Mouse (Mus musculus) midbrain, embryonic 14.5 days (tissue): ENCODE measurements around the gene Endov. TPM values are rescaled to one million over a fixed set of nuclear protein-coding genes. Genes with fewer than 3 reads are reported as not detected.
A peak's percentile ranks its signal among the peaks of the same experiment; 100 is the strongest.

Experiments
- ATAC-seq: fragments of 200-750 bp; cut with Nextera tagmentation; 2 replicates; pipeline ENCODE4 v1.8.0; 2017; ENCODE audit warnings: moderate number of reproducible peaks, moderate library complexity; ENCODE audit not compliant: low FRiP score, low TSS enrichment
- DNase-seq: peaks from one replicate; pipeline ENCODE4 v3.0.0-alpha.2; 2015
- H3K27ac ChIP-seq: fragments of 300-500 bp; sonication (generic); replicated peaks from 2 replicates; pipeline ENCODE4 v1.5.1; 2014; ENCODE audit warnings: mild to moderate bottlenecking, low read depth, low read length, moderate library complexity
- H3K27me3 ChIP-seq: fragments of 300-500 bp; sonication (generic); 2 replicates; pipeline ENCODE4 v1.6.1; 2014; ENCODE audit warnings: low read length, control low read depth, mixed read lengths; ENCODE audit not compliant: control insufficient read depth, insufficient read depth
- H3K36me3 ChIP-seq: fragments of 300-500 bp; sonication (generic); 2 replicates; pipeline ENCODE4 v1.6.1; 2014; ENCODE audit warnings: low read length, control low read depth; ENCODE audit not compliant: control insufficient read depth, insufficient read depth
- H3K4me1 ChIP-seq: fragments of 300-500 bp; sonication (generic); 2 replicates; pipeline ENCODE4 v1.6.1; 2014; ENCODE audit warnings: mild to moderate bottlenecking, antibody characterized with exemption, low read length, control low read depth; ENCODE audit not compliant: control insufficient read depth, insufficient read depth
- H3K4me2 ChIP-seq: fragments of 300-500 bp; sonication (generic); 2 replicates; pipeline ENCODE4 v1.6.1; 2014; ENCODE audit warnings: mild to moderate bottlenecking, low read length, moderate library complexity
- H3K4me3 ChIP-seq: fragments of 300-500 bp; sonication (generic); replicated peaks from 2 replicates; pipeline ENCODE4 v1.5.1; 2014; ENCODE audit warnings: low read depth, low read length
- H3K9ac ChIP-seq: fragments of 300-500 bp; sonication (generic); replicated peaks from 2 replicates; pipeline ENCODE4 v1.6.1; 2014; ENCODE audit warnings: mild to moderate bottlenecking, low read length, moderate library complexity
- H3K9me3 ChIP-seq: fragments of 300-500 bp; sonication (generic); 2 replicates; pipeline ENCODE4 v1.6.1; 2016; ENCODE audit warnings: low read length, control low read depth, mixed read lengths; ENCODE audit not compliant: control insufficient read depth
- WGBS: fragments of 180-500 bp; shearing (Covaris S2); extraction: QIAGEN DNeasy Blood & Tissue Kit; methylation state at CpG from one replicate; pipeline ENCODE4 v1.1.7; 2014; 5-methylcytosine and 5-hydroxymethylcytosine counted together
- polyA plus RNA-seq: library from polyadenylated mRNA; unstranded; fragments of >200 nt; fragmentation: Nextera tagmentation; extraction: Ambion mirVana; gene quantifications from 2 replicates; pipeline ENCODE4 v1.2.1, GENCODE M21; 2014

Endov gene
- polyA plus RNA-seq, 1 experiment from 2014 or later: 21.2 TPM

DNA sequence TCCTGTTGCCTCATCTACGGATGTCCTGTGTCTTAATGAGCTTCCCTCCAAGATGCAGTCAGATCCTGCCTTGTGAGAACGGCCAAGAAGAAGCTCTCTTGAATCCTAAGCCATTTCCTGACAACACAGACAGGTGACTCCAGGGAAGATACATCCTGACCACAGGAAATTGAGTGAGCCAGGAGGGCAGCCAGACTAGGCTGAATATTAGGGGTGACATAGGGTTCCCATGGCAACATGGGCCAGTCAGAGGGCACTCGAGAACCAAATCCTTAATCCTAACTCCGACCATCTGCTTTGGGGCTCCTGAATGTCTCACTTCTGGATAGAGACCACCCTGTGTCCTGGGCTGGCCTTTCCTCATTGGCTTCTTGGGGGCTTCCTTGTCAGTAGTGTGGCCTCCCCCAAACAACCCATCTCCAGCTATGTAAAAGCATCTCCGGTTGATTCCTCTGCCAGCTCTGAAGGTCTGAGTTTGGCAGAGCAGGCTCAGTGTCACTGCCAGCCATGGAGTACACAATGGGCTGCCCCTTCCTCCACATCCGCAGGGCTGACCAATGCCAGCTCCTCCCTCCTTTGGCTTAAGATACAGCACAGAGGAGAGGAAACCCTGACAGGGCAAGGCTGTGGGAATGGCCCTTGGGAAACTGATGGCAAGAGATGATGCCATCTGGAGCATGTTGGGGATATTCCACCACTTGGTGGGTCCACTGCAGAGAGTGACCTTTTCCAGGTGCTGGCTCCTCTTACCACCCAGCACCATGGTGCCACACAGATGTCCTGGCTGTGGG lies 31.0 kb downstream of the Endov start:
- no peak for ATAC-seq
- H3K36me3 ChIP-seq: no peaks in the 10 kb centered on the region
- peaks cover 6% of the 10 kb centered on the region; the same call in 1 of the 2 replicates for H3K4me1 ChIP-seq
- no peak overlapping the region for H3K9ac ChIP-seq
- no peaks in the 10 kb centered on the region for H3K9me3 ChIP-seq
- no peaks in the 10 kb centered on the region for H3K27me3 ChIP-seq
- 73% methylated on average over 6 of the region's 6 CpGs for WGBS
- H3K4me2 ChIP-seq: no peak overlapping the region
- no peak overlapping the region for H3K4me3 ChIP-seq
- no peak overlapping the region for H3K27ac ChIP-seq
- no peak for DNase-seq

DNA sequence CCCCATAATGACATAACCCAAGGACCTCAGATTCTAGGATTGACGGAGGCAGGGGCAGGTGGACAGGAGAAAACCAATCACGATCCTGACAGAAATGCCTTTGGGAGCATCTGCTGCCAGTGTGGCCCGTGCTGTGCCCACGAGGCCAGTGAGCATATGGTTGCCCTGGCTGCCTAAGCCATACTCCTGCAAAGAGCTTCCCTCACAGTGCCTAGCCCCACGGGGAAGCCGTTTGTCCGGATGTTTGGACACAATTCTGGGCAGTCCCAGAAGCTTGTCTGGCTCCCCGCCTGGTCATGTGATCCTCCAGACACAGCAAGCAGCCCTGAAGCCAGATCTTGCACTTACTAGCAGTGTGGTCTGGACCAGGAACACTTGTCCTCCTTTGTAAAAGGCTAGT lies 31.6 kb downstream of the Endov start:
- H3K9ac ChIP-seq: no peak overlapping the region
- no peak overlapping the region for H3K4me2 ChIP-seq
- H3K27ac ChIP-seq: no peak overlapping the region
- H3K4me1 ChIP-seq: peaks cover 5% of the 10 kb centered on the region; the same call in 1 of the 2 replicates
- H3K4me3 ChIP-seq: no peak overlapping the region
- no peaks in the 10 kb centered on the region for H3K27me3 ChIP-seq
- DNase-seq: no peak
- no peak for ATAC-seq
- 78% methylated on average over 8 of the region's 8 CpGs for WGBS
- H3K9me3 ChIP-seq: no peaks in the 10 kb centered on the region
- no peaks in the 10 kb centered on the region for H3K36me3 ChIP-seq

DNA sequence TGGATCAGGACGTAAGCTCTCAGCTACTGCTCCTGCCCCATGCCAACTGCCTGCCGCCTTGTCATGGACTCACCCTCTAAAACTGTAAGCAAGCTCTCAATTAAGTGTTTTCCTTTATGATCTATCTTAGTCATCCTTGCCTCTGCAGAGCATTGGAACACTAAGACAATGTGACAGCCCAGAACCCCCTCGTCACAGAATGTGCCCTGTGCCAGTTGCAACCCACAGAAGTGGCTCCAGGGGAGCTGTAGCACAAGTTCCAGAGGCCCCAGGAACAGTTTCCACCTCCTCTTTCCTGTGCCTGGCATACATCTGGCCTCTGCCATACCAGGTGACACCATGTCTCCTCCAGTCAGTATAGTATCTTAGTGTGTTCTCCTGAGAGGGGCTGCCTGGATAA lies 32.2 kb downstream of the Endov start:
- ATAC-seq (no peak), DNase-seq (no peak)
- no peak overlapping the region for H3K4me3 ChIP-seq
- H3K36me3 ChIP-seq: no peaks in the 10 kb centered on the region
- H3K4me1 ChIP-seq: peaks cover 5% of the 10 kb centered on the region; the same call in 1 of the 2 replicates
- H3K9ac ChIP-seq: no peak overlapping the region
- no peaks in the 10 kb centered on the region for H3K9me3 ChIP-seq
- no peaks in the 10 kb centered on the region for H3K27me3 ChIP-seq
- WGBS: 92% methylated on average over 3 of the region's 3 CpGs
- no peak overlapping the region for H3K27ac ChIP-seq
- H3K4me2 ChIP-seq: no peak overlapping the region

DNA sequence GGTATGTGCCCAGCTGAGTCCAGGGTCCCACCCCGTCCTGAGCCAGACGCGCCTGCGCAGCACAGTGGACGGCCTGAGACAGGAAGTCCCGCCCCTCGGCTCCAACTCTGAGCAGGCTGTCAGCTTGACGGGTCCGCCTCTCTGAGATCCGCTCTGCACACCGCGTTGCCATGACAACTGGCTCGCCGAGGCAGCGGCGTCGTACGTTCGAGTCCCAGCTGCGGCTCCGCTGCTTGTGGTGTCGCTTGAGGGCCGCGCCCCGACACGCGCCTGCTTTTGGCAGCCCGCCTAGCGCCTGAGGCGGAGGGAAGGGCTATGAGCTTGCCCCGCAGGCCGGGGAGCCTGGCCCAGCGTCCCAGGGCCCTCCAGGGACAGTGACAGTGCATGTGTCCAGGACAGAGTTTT lies 33.4 kb downstream of the Endov start:
- peak overlapping the region; percentile 49; the same call in 1 of the 2 replicates for H3K27ac ChIP-seq
- peak overlapping the region; percentile 32 for H3K4me3 ChIP-seq
- no peaks in the 10 kb centered on the region for H3K9me3 ChIP-seq
- DNase-seq (peak; percentile 97), ATAC-seq (peak; percentile 92)
- no peaks in the 10 kb centered on the region for H3K36me3 ChIP-seq
- H3K4me2 ChIP-seq: peak overlapping the region; percentile 57
- H3K27me3 ChIP-seq: no peaks in the 10 kb centered on the region
- peaks cover 5% of the 10 kb centered on the region; the same call in 1 of the 2 replicates for H3K4me1 ChIP-seq
- 2% methylated on average over 33 of the region's 33 CpGs for WGBS
- H3K9ac ChIP-seq: peak overlapping the region; percentile 43; the same call in 1 of the 2 replicates

DNA sequence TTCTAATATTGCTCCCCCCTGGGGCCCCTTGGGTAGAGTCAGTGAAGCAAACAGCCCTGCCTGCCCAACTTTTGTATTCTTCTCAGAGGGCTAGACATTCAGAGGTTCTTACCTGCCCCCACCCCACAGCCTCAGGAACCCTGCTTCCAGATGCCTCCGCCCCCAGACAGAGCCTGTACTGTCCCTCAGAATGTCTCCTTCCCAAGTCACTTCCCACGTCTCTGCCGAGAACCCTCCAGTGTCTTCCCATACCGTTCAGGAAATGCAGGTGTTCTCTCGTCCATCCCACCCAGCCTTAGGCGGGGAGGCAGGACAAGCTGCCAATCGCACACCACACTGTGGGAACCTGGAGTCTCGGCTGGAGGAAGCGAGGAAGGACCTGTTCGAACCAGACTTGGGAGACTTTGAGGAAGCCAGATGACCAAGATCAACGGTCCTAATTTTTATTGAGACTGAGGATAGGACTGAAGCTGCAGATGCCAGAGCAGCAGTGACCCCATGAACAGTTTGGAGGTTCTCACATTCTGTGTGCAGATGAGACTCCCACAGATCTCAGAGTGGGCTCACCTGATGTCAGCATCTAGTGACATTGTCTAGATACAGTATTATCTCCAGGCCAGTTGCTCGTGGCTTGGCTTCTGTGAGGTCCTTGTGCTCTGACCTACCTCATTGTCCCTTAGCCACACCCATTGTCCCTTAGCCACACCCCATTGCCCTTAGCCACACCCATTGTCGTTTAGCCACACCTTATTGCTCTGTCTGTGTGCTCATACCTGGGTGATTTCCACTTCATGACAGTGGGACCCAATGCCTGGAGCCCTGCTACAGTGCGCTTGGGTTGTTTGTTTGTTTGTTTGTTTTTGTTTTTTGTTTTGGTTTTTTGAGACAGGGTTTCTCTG lies 35.2 kb downstream of the Endov start:
- Histone ChIP-seq H3K27me3 (no peaks in the 10 kb centered on the region), H3K27ac (no peak overlapping the region)
- 83% methylated on average over 14 of the region's 14 CpGs for WGBS

DNA sequence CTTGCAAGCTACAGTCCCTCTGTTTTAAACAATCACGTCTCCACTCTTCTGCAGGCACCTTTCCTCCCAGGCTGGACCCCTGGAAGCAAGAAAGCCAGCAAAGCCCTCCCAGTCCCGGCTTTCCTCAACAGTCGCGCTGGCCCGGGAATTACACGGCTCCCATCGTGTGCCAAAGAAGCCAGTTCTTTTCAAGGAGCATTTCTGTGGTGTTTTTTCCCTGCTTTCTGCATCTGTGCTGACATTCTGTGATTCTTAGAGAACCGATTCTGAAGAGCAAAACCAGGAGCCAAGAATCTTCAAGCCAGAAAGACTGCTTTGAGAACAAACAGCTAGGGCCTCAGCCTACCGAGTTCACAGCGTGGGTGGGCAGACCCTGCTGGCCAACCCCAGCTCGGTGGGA lies 37.8 kb downstream of the Endov start:
- Histone ChIP-seq H3K27ac (no peak overlapping the region), H3K9ac (no peak overlapping the region), H3K9me3 (no peaks in the 10 kb centered on the region), H3K27me3 (no peaks in the 10 kb centered on the region), H3K4me1 (peaks cover 5% of the 10 kb centered on the region; the same call in 1 of the 2 replicates), H3K36me3 (no peaks in the 10 kb centered on the region), H3K4me2 (no peak overlapping the region), H3K4me3 (no peak overlapping the region)
- ATAC-seq (no peak), DNase-seq (no peak)
- 59% methylated on average over 11 of the region's 11 CpGs for WGBS

More for the DNA sequence above, 35.2 kb downstream of the Endov start:
- no peak for DNase-seq
- H3K9me3 ChIP-seq: no peaks in the 10 kb centered on the region
- no peak overlapping the region for H3K4me3 ChIP-seq
- no peak for ATAC-seq
- peaks cover 5% of the 10 kb centered on the region; the same call in 1 of the 2 replicates for H3K4me1 ChIP-seq
- H3K36me3 ChIP-seq: no peaks in the 10 kb centered on the region
- H3K4me2 ChIP-seq: no peak overlapping the region
- no peak overlapping the region for H3K9ac ChIP-seq

DNA sequence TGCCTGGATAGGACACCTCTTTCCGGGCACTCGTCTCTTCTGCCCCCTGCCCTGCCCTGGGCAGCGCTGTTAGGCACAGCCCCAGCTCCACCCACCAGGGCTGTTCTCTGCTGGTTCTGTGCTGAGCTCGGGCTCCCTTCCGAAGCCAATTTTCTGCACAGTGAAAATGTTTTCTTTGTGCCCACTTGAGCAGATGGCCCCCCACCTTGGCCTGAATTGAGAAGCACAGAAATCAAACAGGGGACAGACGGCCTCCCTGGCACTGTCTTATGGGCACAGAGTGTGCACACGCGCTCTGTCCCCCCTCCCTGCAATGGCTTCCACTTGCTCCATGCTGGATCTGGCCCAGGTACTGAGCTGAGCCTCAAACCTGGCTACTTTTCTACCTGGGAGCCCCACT lies 41.3 kb downstream of the Endov start:
- no peak for ATAC-seq

DNA sequence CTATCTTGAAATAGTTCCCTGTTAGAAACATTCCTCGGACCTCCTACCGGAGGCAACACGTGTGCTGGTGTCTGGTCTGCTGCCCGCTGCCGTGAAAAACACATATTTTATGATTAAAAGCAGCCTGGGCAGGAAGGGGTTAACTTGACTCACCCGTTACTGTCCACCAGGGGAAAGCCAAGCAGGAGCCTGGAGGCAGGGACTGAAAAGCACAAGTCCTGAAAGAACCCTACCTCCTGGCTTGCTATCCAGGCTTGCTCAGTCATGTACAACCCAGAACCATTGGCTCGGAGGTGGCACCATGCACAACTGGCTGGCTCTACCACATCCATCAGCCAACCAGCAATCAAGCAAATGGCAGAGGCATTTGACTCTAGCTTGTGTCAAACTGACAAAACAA lies 42.6 kb downstream of the Endov start:
- ATAC-seq (no peak), DNase-seq (no peak)
- H3K4me2 ChIP-seq: no peak overlapping the region
- H3K27ac ChIP-seq: no peak overlapping the region
- H3K4me1 ChIP-seq: no peaks in the 10 kb centered on the region
- 71% methylated on average over 7 of the region's 7 CpGs for WGBS
- H3K4me3 ChIP-seq: no peak overlapping the region
- no peaks in the 10 kb centered on the region for H3K36me3 ChIP-seq
- no peaks in the 10 kb centered on the region for H3K9me3 ChIP-seq
- no peaks in the 10 kb centered on the region for H3K27me3 ChIP-seq
- H3K9ac ChIP-seq: no peak overlapping the region

More for the DNA sequence above, 41.3 kb downstream of the Endov start:
- no peaks in the 10 kb centered on the region for H3K9me3 ChIP-seq
- H3K4me1 ChIP-seq: no peaks in the 10 kb centered on the region
- H3K27me3 ChIP-seq: no peaks in the 10 kb centered on the region
- H3K9ac ChIP-seq: no peak overlapping the region
- H3K4me2 ChIP-seq: no peak overlapping the region
- WGBS: 56% methylated on average over 8 of the region's 8 CpGs
- no peaks in the 10 kb centered on the region for H3K36me3 ChIP-seq
- peak; percentile 9 for DNase-seq
- no peak overlapping the region for H3K27ac ChIP-seq
- no peak overlapping the region for H3K4me3 ChIP-seq
